Mouse (Mus musculus): Measurements from ENCODE around the gene Cwc22.
"Not testable (repeated sequence)": the region's sequence is repeated elsewhere in the genome, so short reads cannot be mapped to it uniquely, and the experiment has no call there.

The Cwc22 gene

DNA sequence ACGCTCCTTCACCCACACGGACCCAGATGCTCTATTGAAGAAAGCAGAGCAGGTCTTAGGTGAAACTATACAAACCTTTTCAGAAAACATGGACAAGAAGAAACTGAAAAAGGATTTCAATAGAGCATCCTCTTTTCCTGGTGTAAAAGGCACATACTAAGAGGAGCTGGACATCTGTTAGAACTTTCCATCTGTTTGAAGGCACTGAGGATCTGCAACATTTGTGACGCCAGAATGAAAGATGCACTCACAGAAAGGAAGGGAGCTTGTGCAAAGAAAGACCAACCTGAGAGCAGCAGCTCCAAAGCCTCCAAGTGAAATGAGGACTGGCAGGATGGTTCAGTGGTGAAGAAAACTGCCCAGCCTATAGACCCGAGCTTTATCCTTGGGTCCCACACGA is 48.2 kb downstream of the Cwc22 start:
- DNase-seq (ENCODE audit: low read depth), result no peak

GRCm38 (mm10) chr2:77897558-77897899 is 48.6 kb downstream of the Cwc22 start:
- no peak for DNase-seq (ENCODE audit: low read depth)

DNA sequence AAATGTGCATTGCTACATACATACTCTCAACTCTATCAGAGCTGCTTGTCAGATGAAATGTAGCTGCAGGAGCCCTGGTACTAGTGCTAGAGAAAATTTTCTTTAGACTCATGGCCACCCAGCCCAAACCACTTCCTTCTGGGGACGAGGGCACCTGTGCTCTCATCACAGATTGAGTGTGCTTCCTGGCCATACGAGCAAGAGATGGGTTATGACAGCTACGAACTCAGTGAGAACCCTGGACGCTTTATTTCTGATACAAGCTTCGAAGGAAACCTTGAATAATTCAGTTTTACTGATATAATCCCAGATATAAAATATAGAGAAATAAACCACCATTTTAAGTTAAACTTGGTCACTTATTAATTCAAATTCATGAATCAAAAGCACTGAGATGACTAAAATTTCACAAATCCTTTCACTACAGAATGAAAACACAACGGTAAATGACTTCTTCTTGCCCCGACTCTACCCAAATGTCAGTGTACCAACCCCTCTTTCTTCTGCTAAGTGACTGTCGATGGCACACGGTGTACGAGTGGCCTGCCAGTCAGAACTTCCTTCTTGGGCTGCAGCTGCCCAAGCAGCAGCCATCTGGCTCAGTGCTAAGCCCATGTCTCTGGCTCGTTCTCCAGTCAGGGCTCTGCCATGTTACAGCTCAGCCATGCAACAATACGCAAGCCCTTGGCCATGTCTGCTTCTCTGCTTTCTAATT is 49.2 kb downstream of the Cwc22 start:
- no peak for DNase-seq (ENCODE audit: low read depth)

- not testable (repeated sequence) for DNase-seq (ENCODE audit: low read depth)
Measured at GRCm38 (mm10) chr2:77895906-77896570, 50.1 kb downstream of the Cwc22 start.

- DNase-seq (ENCODE audit: low read depth), result no peak
Measured at GRCm38 (mm10) chr2:77894896-77895295, 51.3 kb downstream of the Cwc22 start.

GRCm38 (mm10) chr2:77893505-77893904 is 52.7 kb downstream of the Cwc22 start:
- no peak for DNase-seq (ENCODE audit: low read depth)

GRCm38 (mm10) chr2:77892573-77892972 is 53.6 kb downstream of the Cwc22 start:
- DNase-seq (ENCODE audit: low read depth), result no peak

GRCm38 (mm10) chr2:77890836-77891438 is 55.2 kb downstream of the Cwc22 start:
- no peak for DNase-seq (ENCODE audit: low read depth)

GRCm38 (mm10) chr2:77889949-77890348 is 56.2 kb downstream of the Cwc22 start:
- DNase-seq (ENCODE audit: low read depth), result no peak

DNA sequence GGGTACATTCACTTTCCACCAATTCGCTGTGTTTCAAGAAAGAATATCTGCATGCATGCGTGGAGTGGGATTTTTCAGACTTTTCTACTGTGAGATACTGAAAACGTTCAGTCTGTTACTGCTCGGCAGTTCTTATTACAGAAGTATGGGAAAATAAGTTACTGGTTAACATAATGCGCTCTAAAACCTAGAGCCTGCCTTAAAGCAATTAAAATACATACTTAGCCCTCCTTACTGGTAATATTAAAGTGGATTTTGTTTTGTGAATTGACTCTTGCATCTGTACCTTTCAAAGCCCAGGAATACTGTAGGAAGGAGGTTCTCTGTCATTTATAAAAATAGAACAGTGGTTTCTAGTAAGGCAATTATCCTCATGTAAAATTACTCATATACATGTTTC is 56.8 kb downstream of the Cwc22 start:
- DNase-seq (ENCODE audit: low read depth), result no peak

- DNase-seq (ENCODE audit: low read depth), result no peak
Measured at GRCm38 (mm10) chr2:77888826-77889225, 57.3 kb downstream of the Cwc22 start.

- no peak for DNase-seq (ENCODE audit: low read depth)
Measured at GRCm38 (mm10) chr2:77888056-77888455, 58.1 kb downstream of the Cwc22 start.

DNA sequence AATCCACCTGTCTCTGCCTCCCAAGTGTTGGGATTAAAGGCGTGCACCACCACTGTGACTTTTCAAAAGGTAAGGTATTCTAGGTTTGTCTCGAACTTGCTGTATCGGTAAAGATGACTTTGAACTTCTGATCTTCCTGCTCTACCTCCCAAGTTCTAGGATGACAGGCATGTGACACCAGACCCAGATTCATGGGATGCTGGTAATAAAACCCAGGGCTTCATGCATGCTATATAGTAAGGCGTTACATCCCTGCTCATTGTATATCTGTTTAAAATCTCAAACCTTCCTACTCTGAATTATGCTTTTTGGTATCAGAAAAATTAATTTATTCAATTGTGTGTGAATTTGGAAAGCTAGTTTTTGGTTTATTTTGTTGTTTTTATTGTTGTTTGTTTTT is 59.0 kb downstream of the Cwc22 start:
- DNase-seq (ENCODE audit: low read depth), result no peak

DNA sequence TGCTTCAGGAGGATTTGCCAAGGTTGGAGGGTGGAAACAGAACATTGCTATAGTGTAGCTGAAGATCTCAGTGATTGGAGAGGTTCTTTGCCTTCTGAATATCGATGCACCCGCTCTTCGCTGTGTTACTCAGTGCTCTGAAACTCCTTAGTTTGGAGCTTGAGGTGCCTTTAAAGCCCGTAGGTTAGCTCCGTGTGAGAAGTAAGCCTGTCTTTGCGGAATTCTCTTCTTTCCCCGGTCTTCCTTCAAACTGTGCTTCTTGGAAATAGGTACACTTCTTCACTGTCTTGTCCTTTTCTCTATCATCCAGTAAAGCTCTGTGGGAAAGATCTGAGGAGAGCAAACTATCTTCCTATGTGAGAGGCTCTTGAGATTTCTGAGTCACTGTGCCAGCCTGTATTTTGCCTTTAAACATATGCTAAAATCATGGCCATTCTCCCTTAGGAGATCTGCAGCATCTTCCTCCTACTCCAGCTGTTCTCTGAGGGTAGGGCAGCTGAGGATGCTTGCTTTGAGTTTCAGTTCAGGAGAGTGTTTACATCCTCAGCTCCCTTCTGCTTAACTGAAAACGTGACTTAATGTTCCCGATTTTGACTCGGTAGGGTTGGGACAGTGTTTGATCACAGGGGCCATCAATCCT is 60.6 kb downstream of the Cwc22 start:
- DNase-seq (ENCODE audit: low read depth), result no peak

DNA sequence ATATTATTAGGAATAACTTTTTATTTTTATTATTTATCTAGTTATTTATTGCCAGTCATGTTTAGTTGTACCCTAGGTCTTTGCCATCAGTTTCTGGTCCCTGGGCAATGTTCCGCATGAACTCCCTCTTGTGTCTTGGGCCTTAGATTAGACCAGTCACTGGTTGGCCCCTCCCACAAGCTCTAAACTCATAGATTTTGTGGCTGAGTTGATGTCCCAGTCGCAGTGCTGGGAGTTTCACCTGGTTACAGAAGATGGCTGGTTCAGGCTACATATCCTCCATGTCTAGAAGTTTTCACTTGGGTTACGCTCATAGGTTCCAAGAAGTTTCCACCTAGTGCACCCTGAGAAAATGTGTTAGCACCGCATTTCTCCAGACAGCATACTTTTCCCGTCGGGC is 61.1 kb downstream of the Cwc22 start:
- DNase-seq (ENCODE audit: low read depth), result no peak

DNA sequence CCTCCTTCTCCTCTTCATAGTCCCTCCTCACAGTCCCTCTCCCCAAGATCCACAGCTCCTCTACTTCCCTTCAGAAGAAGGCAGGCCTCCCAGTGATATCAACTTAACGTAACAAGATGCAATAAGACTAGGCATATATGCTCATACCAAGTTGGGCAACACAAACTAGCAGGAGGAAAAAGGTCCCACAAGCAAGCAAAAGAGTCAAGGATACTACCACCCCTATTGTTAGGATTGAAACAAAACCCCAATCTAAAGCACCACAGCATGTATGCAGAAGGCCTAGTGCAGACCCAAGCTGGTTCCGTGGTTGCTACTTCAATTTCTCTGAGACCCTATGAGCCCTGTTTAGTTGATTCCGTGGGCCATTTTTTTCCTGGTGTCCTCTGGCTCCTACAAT is 61.7 kb downstream of the Cwc22 start:
- DNase-seq (ENCODE audit: low read depth), result no peak

DNA sequence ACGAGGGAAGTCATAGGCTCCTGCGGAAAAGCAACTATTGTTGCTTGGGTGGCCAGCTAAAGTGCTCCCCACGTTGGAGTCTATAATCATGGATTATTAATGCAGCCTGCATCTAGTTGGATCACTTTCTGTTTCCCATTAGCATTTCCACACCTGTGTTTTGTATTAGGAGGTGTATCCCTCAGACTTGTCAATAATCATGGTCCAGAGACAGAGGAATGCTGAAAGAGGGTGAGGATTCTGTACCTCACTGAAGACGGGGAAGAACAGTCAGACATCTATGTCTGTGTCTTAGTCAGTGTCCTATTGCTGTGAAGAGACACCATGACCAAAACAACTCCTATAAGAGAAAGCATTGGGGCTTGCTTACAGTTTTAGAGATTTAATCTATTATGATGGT is 63.2 kb downstream of the Cwc22 start:
- no peak for DNase-seq (ENCODE audit: low read depth)

GRCm38 (mm10) chr2:77881301-77882199 is 64.6 kb downstream of the Cwc22 start:
- no peak for DNase-seq (ENCODE audit: low read depth)

DNA sequence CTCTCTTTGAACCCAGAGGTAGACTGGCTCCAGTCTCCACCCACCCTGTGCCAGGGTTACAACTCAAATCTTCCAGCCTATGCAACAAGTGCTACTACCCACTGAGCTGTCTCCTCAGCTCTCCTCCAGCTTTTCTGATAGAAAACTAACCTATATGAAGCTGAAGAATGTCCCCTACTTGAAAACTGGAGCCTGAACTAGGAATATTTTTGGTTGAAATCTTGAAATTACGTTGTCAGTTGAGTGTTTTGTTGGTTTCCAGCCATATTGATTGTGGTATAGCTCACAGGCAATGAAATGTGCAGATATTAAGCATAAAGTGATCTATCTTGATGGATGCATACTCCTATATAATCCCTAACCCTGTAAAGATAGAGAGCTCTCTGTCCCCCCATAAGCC is 65.8 kb downstream of the Cwc22 start:
- DNase-seq (ENCODE audit: low read depth), result no peak

DNA sequence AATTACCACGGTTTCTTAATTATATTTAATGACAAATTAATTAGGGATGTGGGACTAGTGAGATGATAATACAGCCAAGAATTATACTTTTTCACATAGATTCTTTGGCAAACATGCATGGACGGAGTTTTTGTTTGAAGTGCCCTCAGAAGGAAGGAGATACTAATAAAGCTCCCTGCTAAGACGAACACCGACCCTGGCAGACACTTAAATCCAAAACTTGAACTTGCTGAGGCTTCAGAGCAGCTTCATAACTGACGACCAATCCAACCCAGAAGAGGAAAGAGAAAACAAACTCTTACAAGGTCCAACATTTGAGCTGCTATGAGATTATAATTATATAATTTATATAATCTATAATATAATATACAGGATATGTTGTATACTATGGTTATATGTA is 66.4 kb downstream of the Cwc22 start:
- DNase-seq (ENCODE audit: low read depth), result no peak

DNA sequence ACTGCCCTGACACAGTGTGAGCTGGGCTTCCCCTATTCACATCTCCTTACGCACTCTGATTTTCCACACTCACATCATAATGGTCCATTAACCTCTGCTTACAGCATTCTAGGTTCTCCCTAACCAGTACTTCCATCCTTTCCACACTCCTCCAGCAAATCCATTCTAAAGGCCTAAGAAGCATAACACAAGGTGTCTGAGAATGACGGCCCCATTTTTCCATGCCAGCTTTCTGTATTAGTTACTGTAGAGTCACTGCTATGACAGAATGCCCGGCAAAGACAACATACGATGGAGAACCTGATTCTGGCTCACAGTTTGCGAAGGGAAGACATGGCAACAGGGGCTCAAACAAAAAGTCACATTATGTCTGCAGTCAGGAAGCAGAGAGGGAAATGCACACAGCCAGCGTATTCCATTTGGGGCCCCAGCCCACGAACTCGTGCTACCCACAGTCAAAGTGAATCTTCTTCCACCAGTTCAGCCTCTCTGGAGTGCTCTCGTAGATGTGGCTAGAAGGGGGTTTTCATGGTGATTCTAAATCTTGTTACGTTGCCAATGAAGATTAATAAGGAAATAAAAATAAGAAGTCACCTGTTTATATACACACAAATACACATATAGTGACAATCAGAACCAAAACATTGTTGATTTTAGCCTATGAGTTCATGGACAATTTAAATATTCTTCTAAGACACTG is 68.9 kb downstream of the Cwc22 start:
- DNase-seq (ENCODE audit: low read depth), result no peak

Data from c-Kit-positive CD71-positive TER-119-negative erythroid progenitor cells, embryonic 14.5 days (primary cell).